Mouse (Mus musculus): ENCODE measurements around the gene Chrna4.

Gene Chrna4

GRCm38 (mm10) chr2:181043437-181043836, at the start of gene Chrna4:
TSS of gene Chrna4 (minus strand) at chr2:181043546.
- DNase-seq (ENCODE audit: inconsistent age in 2 of 2, low spot score in 1 of 2): peak; percentile 80 to 91

GRCm38 (mm10) chr2:181090123-181090522, 46.8 kb upstream of the Chrna4 start:
- DNase-seq (ENCODE audit: inconsistent age in 2 of 2, low spot score in 1 of 2): no peak

GRCm38 (mm10) chr2:181084997-181085396, 41.7 kb upstream of the Chrna4 start:
- no peak for DNase-seq (ENCODE audit: inconsistent age in 2 of 2, low spot score in 1 of 2)

GRCm38 (mm10) chr2:181083945-181084344, 40.6 kb upstream of the Chrna4 start:
- DNase-seq (ENCODE audit: inconsistent age in 2 of 2, low spot score in 1 of 2): no peak

GRCm38 (mm10) chr2:181080886-181081285, 37.5 kb upstream of the Chrna4 start:
- DNase-seq (ENCODE audit: inconsistent age in 2 of 2, low spot score in 1 of 2): no peak

- DNase-seq (ENCODE audit: inconsistent age in 2 of 2, low spot score in 1 of 2): no peak
Measured at GRCm38 (mm10) chr2:181079518-181079917, 36.2 kb upstream of the Chrna4 start.

- no peak for DNase-seq (ENCODE audit: inconsistent age in 2 of 2, low spot score in 1 of 2)
Measured at GRCm38 (mm10) chr2:181078908-181079307, 35.6 kb upstream of the Chrna4 start.

GRCm38 (mm10) chr2:181075501-181075900, 32.2 kb upstream of the Chrna4 start:
- DNase-seq (ENCODE audit: inconsistent age in 2 of 2, low spot score in 1 of 2): no peak

- no peak for DNase-seq (ENCODE audit: inconsistent age in 2 of 2, low spot score in 1 of 2)
Measured at GRCm38 (mm10) chr2:181072403-181072714, 29.0 kb upstream of the Chrna4 start.

- peak; percentile 78 to 94 for DNase-seq (ENCODE audit: inconsistent age in 2 of 2, low spot score in 1 of 2)
Measured at GRCm38 (mm10) chr2:181071706-181072402, 28.5 kb upstream of the Chrna4 start.

- no peak for DNase-seq (ENCODE audit: inconsistent age in 2 of 2, low spot score in 1 of 2)
Measured at GRCm38 (mm10) chr2:181070136-181070535, 26.8 kb upstream of the Chrna4 start.

GRCm38 (mm10) chr2:181068499-181068898, 25.2 kb upstream of the Chrna4 start:
- DNase-seq (ENCODE audit: inconsistent age in 2 of 2, low spot score in 1 of 2): no peak

- DNase-seq (ENCODE audit: inconsistent age in 2 of 2, low spot score in 1 of 2): no peak
Measured at GRCm38 (mm10) chr2:181065827-181066226, 22.5 kb upstream of the Chrna4 start.

GRCm38 (mm10) chr2:181060127-181060526, 16.8 kb upstream of the Chrna4 start:
- peak; percentile 75 to 94 for DNase-seq (ENCODE audit: inconsistent age in 2 of 2, low spot score in 1 of 2)

GRCm38 (mm10) chr2:181058193-181058592, 14.8 kb upstream of the Chrna4 start:
- no peak for DNase-seq (ENCODE audit: inconsistent age in 2 of 2, low spot score in 1 of 2)

- DNase-seq (ENCODE audit: inconsistent age in 2 of 2, low spot score in 1 of 2): no peak
Measured at GRCm38 (mm10) chr2:181057341-181057740, 14.0 kb upstream of the Chrna4 start.

GRCm38 (mm10) chr2:181052171-181052570, 8.8 kb upstream of the Chrna4 start:
- DNase-seq (ENCODE audit: inconsistent age in 2 of 2, low spot score in 1 of 2): no peak

- peak; percentile 59 to 67 for DNase-seq (ENCODE audit: inconsistent age in 2 of 2, low spot score in 1 of 2)
Measured at GRCm38 (mm10) chr2:181048986-181049385, 5.6 kb upstream of the Chrna4 start.

- peak; percentile 46 to 68 for DNase-seq (ENCODE audit: inconsistent age in 2 of 2, low spot score in 1 of 2)
Measured at GRCm38 (mm10) chr2:181048252-181048945, 5.1 kb upstream of the Chrna4 start.

GRCm38 (mm10) chr2:181044001-181044400, 655 bp upstream of the Chrna4 start:
- DNase-seq (ENCODE audit: inconsistent age in 2 of 2, low spot score in 1 of 2): peak in 1 of 2 experiments; percentile 59

GRCm38 (mm10) chr2:181042376-181042775, 970 bp downstream of the Chrna4 start:
- peak; percentile 29 to 75 for DNase-seq (ENCODE audit: inconsistent age in 2 of 2, low spot score in 1 of 2)

- DNase-seq (ENCODE audit: inconsistent age in 2 of 2, low spot score in 1 of 2): peak; percentile 26 to 62
Measured at GRCm38 (mm10) chr2:181041941-181042340, 1.4 kb downstream of the Chrna4 start.

- DNase-seq (ENCODE audit: inconsistent age in 2 of 2, low spot score in 1 of 2): no peak
Measured at GRCm38 (mm10) chr2:181039356-181039680, 4.0 kb downstream of the Chrna4 start.

Data from adrenal gland, adult (tissue).